20 mouse cellular contexts compared by ENCODE assay signal in genomic region chr12:70139871-70140270, GRCm38 (mm10). TPM values are rescaled to one million over a fixed set of nuclear protein-coding genes. Genes with fewer than 3 reads are reported as not detected.
"Had no signal": no experiment of that assay in that cellular context is flagged by ENCODE, and none has a peak within 500 bp of the region (broad histone marks: within the 10 kb centered on the region; RNA-seq: fewer than 3 reads in every experiment).

No protein-coding gene starts in this region.

- H3K27me3 ChIP-seq: liver, embryonic 13.5 days; liver, embryonic 15.5 days; lung, embryonic 15.5 days; midbrain, embryonic 12.5 days; neural tube, embryonic 12.5 days had no signal

- H3K9ac ChIP-seq: liver, embryonic 13.5 days; liver, embryonic 15.5 days; liver, postnatal 0 days; lung, embryonic 15.5 days; midbrain, embryonic 12.5 days; neural tube, embryonic 12.5 days had no signal

- DNase-seq: liver, embryonic 13.5 days; lung, adult 2 months; lung, postnatal 14 days; midbrain, embryonic 14.5 days; right cerebral cortex, postnatal 25 days; right cerebral cortex, postnatal 4 days; thymus, adult 18-20 months; thymus, postnatal 14 days; thymus, postnatal 36 days had no signal

- H3K4me3 ChIP-seq: liver, embryonic 13.5 days; liver, embryonic 15.5 days; lung, embryonic 15.5 days; midbrain, embryonic 10.5 days; midbrain, embryonic 12.5 days; myocyte; neural tube, embryonic 12.5 days had no signal

- H3K9me3 ChIP-seq: liver, embryonic 13.5 days; liver, embryonic 15.5 days; lung, embryonic 15.5 days; midbrain, embryonic 10.5 days; midbrain, embryonic 12.5 days; neural tube, embryonic 12.5 days had no signal

- H3K27ac ChIP-seq: liver, embryonic 13.5 days; liver, embryonic 15.5 days; lung, embryonic 15.5 days; midbrain, embryonic 10.5 days; midbrain, embryonic 12.5 days; neural tube, embryonic 12.5 days had no signal

- H3K36me3 ChIP-seq: liver, embryonic 13.5 days; liver, embryonic 15.5 days; lung, embryonic 15.5 days; midbrain, embryonic 10.5 days; midbrain, embryonic 12.5 days; neural tube, embryonic 12.5 days had no signal

RNA-seq across cellular contexts. Expression of gene Abhd12b, which starts 14.1 kb away (rescaled TPM):
- total RNA-seq: megakaryocyte, adult 5-6 weeks; megakaryocyte-erythroid progenitor cell, adult 5-6 weeks had no signal
- polyA plus RNA-seq: liver, embryonic 13.5 days; liver, embryonic 15.5 days; liver, postnatal 0 days; midbrain, embryonic 10.5 days; midbrain, embryonic 12.5 days; myocyte; neural tube, embryonic 12.5 days; small intestine, adult 2 months; thymus, postnatal 0 days had no signal
